Mouse (Mus musculus): ENCODE results near the gene Slc19a2. TPM values are rescaled to one million over a fixed set of nuclear protein-coding genes. Genes with fewer than 3 reads are reported as not detected.
A peak's percentile ranks its signal among the peaks of the same experiment; 100 is the strongest.
"Not testable (repeated sequence)": the region's sequence is repeated elsewhere in the genome, so short reads cannot be mapped to it uniquely, and the experiment has no call there.

Slc19a2 gene
- polyA plus RNA-seq, 1 experiment from 2014 or later: 8.4 TPM

DNA sequence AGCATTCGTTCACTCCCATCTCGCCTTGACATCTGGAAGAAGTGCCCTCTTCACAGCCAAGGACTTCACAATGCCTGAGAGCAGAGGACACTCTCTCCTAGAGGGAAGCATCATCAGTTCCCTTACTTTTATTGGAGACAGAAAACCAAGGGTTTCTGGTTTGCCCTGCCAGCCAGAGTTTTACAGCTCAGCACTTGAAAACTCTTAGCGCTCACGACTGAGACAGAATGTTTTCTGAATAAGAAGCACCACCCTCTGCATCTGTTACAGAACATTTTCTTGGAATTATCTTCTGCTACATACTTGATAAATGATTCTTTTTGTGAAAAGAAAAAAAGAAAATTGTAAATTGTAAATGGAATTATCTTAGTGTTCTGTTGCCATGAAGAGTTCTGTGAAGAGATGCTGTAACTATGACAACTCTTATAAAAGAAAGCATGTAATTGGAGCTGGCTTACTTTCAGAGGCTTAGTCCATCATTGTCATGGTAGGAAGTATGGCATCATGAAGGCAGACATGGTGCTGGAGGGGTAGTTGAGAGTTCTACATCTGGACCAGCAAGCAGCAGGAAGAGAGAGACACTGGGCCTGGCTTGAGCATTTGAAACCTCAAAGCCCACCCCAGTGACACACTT, 16.8 kb upstream of the Slc19a2 start:
- H3K36me3 ChIP-seq; H3K4me2 ChIP-seq; H3K4me1 ChIP-seq (replicated peaks); ATAC-seq (ENCODE audit: low FRiP score, low read depth); H3K4me3 ChIP-seq; H3K9me3 ChIP-seq; H3K9ac ChIP-seq; H3K27me3 ChIP-seq; H3K27ac ChIP-seq (replicated peaks): not testable (repeated sequence)
- WGBS: 78% methylated on average over 2 of the region's 4 CpGs

DNA sequence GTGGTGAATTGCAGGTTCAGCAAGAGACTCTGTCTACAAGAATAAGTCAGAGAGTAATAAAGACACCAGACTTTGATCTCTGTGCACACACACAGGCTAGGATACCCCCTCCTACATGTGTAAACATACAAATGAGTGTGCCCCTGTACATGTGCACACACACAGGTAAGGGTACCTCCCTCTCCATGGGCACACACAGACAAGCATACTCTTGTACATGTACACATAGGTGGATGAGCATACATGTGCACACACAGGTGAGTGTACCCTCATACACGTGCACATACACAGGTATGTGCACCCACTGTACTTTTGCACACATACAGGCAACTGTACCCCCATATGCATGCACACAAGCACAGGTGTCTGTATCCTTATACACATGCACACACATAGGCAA, 15.4 kb upstream of the Slc19a2 start:
- H3K36me3 ChIP-seq: no peaks in the 10 kb centered on the region
- WGBS: 78% methylated on average over 1 of the region's 1 CpGs
- H3K9ac ChIP-seq: no peak overlapping the region
- ATAC-seq (ENCODE audit: low FRiP score, low read depth): no peak
- H3K27ac ChIP-seq (replicated peaks): no peak overlapping the region
- no peaks in the 10 kb centered on the region for H3K4me1 ChIP-seq (replicated peaks)
- no peak overlapping the region for H3K4me2 ChIP-seq
- H3K9me3 ChIP-seq: no peaks in the 10 kb centered on the region
- H3K4me3 ChIP-seq: no peak overlapping the region
- H3K27me3 ChIP-seq: no peaks in the 10 kb centered on the region

DNA sequence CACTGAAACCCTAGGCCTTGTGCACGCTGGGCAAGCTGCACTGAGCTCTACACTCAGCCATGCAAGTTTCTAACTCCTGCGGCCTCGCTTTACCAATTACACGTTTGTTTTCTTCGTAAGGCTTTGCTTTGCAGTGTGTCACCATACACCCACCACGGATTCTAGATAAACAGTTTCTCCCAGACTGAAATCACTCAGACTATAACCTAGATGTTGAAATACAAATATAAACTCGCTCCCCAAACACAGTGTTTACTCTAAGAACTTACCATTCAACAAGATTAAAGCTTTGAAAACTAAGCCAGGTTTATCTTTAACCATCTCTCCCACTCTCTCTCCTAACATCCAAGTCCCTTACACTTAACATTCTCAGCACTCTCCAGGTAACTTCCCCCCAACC, 13.8 kb upstream of the Slc19a2 start:
- Histone ChIP-seq H3K9me3 (no peaks in the 10 kb centered on the region), H3K4me2 (no peak overlapping the region), H3K4me3 (no peak overlapping the region), H3K36me3 (no peaks in the 10 kb centered on the region), H3K27ac (replicated peaks) (no peak overlapping the region), H3K27me3 (no peaks in the 10 kb centered on the region), H3K4me1 (replicated peaks) (no peaks in the 10 kb centered on the region), H3K9ac (no peak overlapping the region)
- ATAC-seq (ENCODE audit: low FRiP score, low read depth): no peak
- 65% methylated on average over 7 of the region's 7 CpGs for WGBS

DNA sequence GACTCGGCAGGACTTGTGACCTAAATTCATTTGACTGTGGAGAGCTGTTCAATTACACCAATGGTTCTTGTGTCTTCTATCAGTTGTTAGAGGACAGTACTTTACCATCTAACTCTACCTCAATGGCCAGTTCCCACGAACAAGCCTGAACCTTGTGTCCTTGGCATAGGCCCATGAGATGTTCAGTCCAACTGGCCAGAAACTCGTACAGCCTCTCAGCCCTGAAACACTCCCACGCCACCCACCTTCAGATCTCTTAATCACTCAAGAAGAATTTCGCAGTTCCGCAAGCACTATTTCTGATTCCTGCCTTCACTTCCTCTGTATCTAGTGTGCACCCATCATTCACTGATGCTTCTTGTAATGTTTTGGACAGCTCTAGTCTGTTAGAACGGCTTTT, 12.8 kb upstream of the Slc19a2 start:
- no peak overlapping the region for H3K9ac ChIP-seq
- H3K4me1 ChIP-seq (replicated peaks): no peaks in the 10 kb centered on the region
- no peaks in the 10 kb centered on the region for H3K9me3 ChIP-seq
- no peak overlapping the region for H3K4me3 ChIP-seq
- no peak for ATAC-seq (ENCODE audit: low FRiP score, low read depth)
- no peaks in the 10 kb centered on the region for H3K27me3 ChIP-seq
- H3K4me2 ChIP-seq: no peak overlapping the region
- no peaks in the 10 kb centered on the region for H3K36me3 ChIP-seq
- WGBS: 68% methylated on average over 7 of the region's 7 CpGs
- no peak overlapping the region for H3K27ac ChIP-seq (replicated peaks)

DNA sequence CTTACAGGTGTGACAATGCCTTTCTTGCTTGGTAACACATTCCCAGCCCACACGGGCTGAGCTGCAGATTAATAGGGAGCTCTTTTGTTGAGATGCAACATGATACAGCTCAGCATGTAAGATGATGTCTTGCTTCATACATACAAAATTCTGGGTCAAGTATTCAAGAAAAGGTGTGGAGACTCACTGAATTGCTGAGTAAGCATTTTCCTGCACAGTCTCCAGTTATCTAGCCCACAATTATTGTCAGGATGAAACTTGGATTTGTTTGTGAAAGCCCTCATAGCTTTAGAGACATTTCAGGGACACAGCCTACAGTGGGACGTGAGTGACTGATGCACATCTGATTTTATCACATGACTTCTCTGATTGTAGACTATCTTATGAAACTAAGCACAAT, 7.4 kb upstream of the Slc19a2 start:
- Histone ChIP-seq H3K9ac (no peak overlapping the region), H3K27ac (replicated peaks) (no peak overlapping the region), H3K4me2 (no peak overlapping the region), H3K36me3 (no peaks in the 10 kb centered on the region), H3K4me1 (replicated peaks) (no peaks in the 10 kb centered on the region), H3K4me3 (no peak overlapping the region), H3K9me3 (no peaks in the 10 kb centered on the region), H3K27me3 (no peaks in the 10 kb centered on the region)
- WGBS: 88% methylated on average over 2 of the region's 2 CpGs
- ATAC-seq (ENCODE audit: low FRiP score, low read depth): no peak

DNA sequence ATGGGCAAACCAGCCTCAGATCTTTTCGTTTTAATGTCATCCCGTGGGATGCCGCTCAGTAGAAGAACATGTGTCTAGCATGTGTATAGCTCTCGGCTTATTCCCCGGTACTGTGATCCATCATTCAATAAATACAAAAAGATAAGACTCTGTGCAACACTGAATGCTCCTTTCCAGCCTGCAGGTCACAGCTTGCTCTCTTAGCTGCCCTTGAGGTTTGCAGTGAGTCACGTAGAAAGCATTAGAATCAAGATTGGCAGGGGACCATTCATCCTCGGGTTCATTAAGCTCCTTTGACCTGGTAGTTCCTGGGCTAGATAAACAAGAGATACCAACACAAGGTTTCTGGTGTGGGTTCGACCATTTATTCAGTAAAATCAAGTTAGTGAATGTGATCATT, 6.0 kb upstream of the Slc19a2 start:
- no peak for ATAC-seq (ENCODE audit: low FRiP score, low read depth)
- Histone ChIP-seq H3K36me3 (no peaks in the 10 kb centered on the region), H3K9me3 (no peaks in the 10 kb centered on the region), H3K9ac (no peak overlapping the region), H3K4me1 (replicated peaks) (peaks cover 4% of the 10 kb centered on the region), H3K4me3 (no peak overlapping the region), H3K27ac (replicated peaks) (no peak overlapping the region), H3K4me2 (no peak overlapping the region), H3K27me3 (no peaks in the 10 kb centered on the region)
- WGBS: 64% methylated on average over 8 of the region's 8 CpGs

DNA sequence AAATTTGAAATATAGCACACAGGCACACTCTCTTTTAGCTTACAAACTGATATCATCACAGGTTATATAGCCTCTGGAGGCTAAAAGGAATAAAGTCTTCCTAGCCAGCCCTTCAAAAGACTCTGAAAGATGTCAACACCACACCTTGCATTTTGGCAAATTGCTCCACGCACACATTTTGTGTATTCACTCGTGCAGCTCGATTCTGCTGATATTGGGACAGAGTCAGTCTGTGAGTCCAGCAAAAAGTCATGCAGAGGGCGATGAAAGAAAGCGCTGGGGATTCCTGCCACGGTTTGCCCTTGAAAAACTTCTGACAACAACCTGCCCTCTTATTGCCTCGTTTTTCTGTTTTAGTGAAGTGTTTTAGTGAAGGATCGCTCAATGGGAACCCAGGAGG, 1.4 kb upstream of the Slc19a2 start:
- Histone ChIP-seq H3K27ac (replicated peaks) (no peak overlapping the region), H3K27me3 (no peaks in the 10 kb centered on the region), H3K9me3 (no peaks in the 10 kb centered on the region), H3K4me3 (no peak overlapping the region), H3K36me3 (no peaks in the 10 kb centered on the region), H3K4me1 (replicated peaks) (peaks cover 27% of the 10 kb centered on the region), H3K4me2 (peak overlapping the region; percentile 70), H3K9ac (0 out of 2 replicates have a peak overlapping the region, but pooled peaks have one; percentile 27)
- no peak for ATAC-seq (ENCODE audit: low FRiP score, low read depth)
- WGBS: 38% methylated on average over 8 of the region's 8 CpGs

DNA sequence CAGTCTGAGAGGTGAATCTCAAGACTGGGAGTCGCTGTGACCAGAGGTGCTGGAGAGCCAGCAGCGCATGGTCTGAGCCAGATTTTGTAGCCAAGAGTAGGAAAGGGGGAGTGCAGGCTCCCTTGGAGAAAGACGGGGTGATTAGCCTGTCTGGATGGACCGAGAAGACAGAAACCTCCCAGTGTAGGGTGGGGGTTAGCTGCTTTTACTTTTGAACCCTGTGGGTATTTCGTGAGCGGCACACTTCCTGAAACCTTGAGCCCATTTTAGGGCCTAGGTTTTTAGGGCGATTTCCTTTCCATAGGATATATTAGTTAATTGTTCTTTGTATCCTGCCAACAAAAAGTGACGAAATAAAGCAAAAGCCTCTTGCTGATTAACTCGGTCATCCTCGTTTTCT, 875 bp upstream of the Slc19a2 start:
- H3K27ac ChIP-seq (replicated peaks): peak overlapping the region; percentile 75
- H3K36me3 ChIP-seq: no peaks in the 10 kb centered on the region
- peak overlapping the region; percentile 82 for H3K4me3 ChIP-seq
- H3K9ac ChIP-seq: peak overlapping the region; percentile 40
- no peaks in the 10 kb centered on the region for H3K9me3 ChIP-seq
- 6% methylated on average over 10 of the region's 10 CpGs for WGBS
- H3K27me3 ChIP-seq: no peaks in the 10 kb centered on the region
- no peak for ATAC-seq (ENCODE audit: low FRiP score, low read depth)
- peaks cover 27% of the 10 kb centered on the region for H3K4me1 ChIP-seq (replicated peaks)
- H3K4me2 ChIP-seq: peak overlapping the region; percentile 70

DNA sequence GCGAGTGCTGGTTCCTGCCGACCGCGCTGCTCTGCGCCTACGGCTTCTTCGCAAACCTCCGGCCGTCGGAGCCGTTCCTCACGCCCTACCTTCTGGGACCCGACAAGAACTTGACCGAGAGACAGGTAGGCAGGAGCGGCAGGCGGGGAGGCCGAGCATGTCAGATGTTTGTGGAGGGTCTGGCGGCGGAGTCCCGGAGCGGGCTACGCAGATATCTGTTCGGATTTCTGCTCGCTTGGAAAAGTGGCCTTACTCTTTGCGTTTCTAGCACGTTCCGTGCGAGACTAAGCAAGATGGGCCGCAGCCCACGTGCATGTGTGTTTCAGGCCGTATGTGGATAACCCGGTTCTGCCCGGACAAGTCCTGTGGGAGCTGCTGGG, 476 bp downstream of the Slc19a2 start:
- peak overlapping the region; percentile 77 for H3K27ac ChIP-seq (replicated peaks)
- no peaks in the 10 kb centered on the region for H3K9me3 ChIP-seq
- H3K4me2 ChIP-seq: peak overlapping the region; percentile 70
- no peaks in the 10 kb centered on the region for H3K36me3 ChIP-seq
- H3K27me3 ChIP-seq: no peaks in the 10 kb centered on the region
- peak overlapping the region; percentile 58 for H3K9ac ChIP-seq
- H3K4me1 ChIP-seq (replicated peaks): peaks cover 27% of the 10 kb centered on the region
- H3K4me3 ChIP-seq: peak overlapping the region; percentile 82
- under 1% methylated on average over 33 of the region's 33 CpGs for WGBS
- peak; percentile 17 for ATAC-seq (ENCODE audit: low FRiP score, low read depth)

DNA sequence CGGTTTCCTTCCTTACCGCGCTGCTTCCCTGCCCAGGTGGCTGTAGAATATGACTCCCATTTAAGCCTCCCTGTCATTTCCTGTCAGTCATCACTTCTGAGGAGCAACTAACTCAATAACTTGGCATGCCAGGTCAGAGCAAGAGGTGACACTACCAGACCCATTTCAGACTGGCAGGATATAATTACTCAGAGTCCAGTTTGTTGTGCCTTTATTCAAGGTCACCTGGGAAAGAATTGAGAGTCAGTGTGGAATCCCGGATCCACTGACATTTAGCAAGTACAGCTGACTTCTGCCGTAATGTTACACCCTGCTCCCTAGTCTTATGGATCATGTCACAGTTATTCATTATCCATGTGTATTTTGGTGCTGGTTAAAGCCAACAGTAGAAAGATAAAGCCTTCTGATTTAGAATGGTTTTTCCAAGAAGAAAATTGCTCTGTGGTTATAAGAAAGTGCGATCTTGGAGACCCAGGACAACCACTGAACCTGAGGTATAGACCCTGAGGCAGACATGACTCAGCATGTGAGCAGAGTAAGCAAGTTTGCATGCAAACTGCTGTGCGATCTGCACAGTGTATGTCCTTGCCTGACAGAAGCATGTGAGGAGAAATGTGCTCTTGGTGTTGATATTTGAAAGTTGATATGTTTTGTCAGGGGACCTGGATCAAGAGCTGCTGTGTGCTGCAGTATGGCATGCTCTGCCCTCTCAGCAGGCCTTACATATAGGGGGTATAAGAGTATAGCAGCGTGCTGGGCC, 1.7 kb downstream of the Slc19a2 start:
- Histone ChIP-seq H3K4me1 (replicated peaks) (peaks cover 27% of the 10 kb centered on the region), H3K9me3 (no peaks in the 10 kb centered on the region), H3K27ac (replicated peaks) (no peak overlapping the region), H3K9ac (no peak overlapping the region), H3K4me3 (peak overlapping the region; percentile 82), H3K27me3 (no peaks in the 10 kb centered on the region), H3K4me2 (peak overlapping the region; percentile 70), H3K36me3 (no peaks in the 10 kb centered on the region)
- no peak for ATAC-seq (ENCODE audit: low FRiP score, low read depth)
- 66% methylated on average over 8 of the region's 8 CpGs for WGBS

DNA sequence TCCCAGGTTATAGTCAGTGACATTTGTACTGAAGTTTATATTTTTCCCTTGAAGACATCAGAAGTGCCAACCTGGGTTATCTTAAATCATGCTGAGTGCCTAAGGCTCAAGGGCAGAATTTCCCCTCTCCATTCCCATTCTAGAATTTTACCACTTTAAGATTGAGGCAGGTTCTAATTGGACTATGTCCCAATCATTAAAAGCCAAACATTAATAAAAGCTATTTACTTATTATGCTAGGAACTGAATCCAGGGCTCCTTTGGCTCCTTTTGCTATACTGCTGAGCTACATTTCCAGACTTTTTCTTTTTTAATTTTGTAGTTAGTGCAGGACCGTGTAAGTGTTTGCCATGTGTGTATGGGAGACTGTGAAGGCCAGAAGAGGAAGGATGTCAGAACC, 2.6 kb downstream of the Slc19a2 start:
- no peak overlapping the region for H3K4me2 ChIP-seq
- no peak for ATAC-seq (ENCODE audit: low FRiP score, low read depth)
- H3K9ac ChIP-seq: no peak overlapping the region
- no peak overlapping the region for H3K4me3 ChIP-seq
- peaks cover 27% of the 10 kb centered on the region for H3K4me1 ChIP-seq (replicated peaks)
- H3K27me3 ChIP-seq: no peaks in the 10 kb centered on the region
- WGBS: 87% methylated on average over 1 of the region's 1 CpGs
- H3K36me3 ChIP-seq: no peaks in the 10 kb centered on the region
- no peak overlapping the region for H3K27ac ChIP-seq (replicated peaks)
- no peaks in the 10 kb centered on the region for H3K9me3 ChIP-seq

DNA sequence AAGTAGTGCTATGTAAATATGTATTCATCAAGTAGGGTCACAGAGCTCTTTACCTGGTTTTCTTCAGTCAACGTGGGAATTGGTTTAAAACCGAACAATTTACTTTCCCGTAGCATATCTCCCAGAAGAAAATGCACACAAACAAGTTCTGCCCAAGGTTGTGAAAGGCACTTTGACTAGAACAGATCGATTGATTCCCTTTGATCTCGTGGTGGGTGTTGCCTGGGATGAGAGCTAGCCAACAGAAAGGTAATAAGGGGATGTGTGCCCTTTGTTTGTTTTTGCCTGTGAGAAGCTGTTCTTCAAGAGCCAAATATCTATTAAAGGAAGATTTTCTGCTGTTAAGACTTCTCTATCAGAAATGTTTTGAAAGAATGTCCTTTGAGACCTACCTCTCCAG, 3.7 kb downstream of the Slc19a2 start:
- Histone ChIP-seq H3K4me1 (replicated peaks) (peaks cover 25% of the 10 kb centered on the region), H3K4me2 (no peak overlapping the region), H3K36me3 (peaks cover 7% of the 10 kb centered on the region; the same call in 1 of the 2 replicates), H3K9me3 (no peaks in the 10 kb centered on the region), H3K9ac (no peak overlapping the region), H3K27me3 (no peaks in the 10 kb centered on the region), H3K27ac (replicated peaks) (no peak overlapping the region), H3K4me3 (no peak overlapping the region)
- WGBS: 83% methylated on average over 5 of the region's 5 CpGs
- ATAC-seq (ENCODE audit: low FRiP score, low read depth): no peak
